Mouse (Mus musculus): ENCODE data around the gene Fhad1.
A peak's percentile ranks its signal among the peaks of the same experiment; 100 is the strongest.
"Not testable (repeated sequence)": the region's sequence is repeated elsewhere in the genome, so short reads cannot be mapped to it uniquely, and the experiment has no call there.

Fhad1 gene

GRCm38 (mm10) chr4:142044452-142044851, 29.6 kb upstream of the Fhad1 start:
- no peak for DNase-seq (ENCODE audit: low spot score in 2 of 2)

GRCm38 (mm10) chr4:142039662-142040353, 24.9 kb upstream of the Fhad1 start:
- DNase-seq (ENCODE audit: low spot score in 2 of 2), result no peak

GRCm38 (mm10) chr4:142037897-142038296, 23.0 kb upstream of the Fhad1 start:
- DNase-seq (ENCODE audit: low spot score in 2 of 2), result no peak

- no peak for DNase-seq (ENCODE audit: low spot score in 2 of 2)
These were observed 13.7 kb upstream of the Fhad1 start for GRCm38 (mm10) chr4:142028533-142028932.

- DNase-seq (ENCODE audit: low spot score in 2 of 2), result no peak
These were observed 12.1 kb upstream of the Fhad1 start for GRCm38 (mm10) chr4:142026965-142027364.

- DNase-seq (ENCODE audit: low spot score in 2 of 2), result no peak
These were observed 9.7 kb upstream of the Fhad1 start for GRCm38 (mm10) chr4:142024536-142024935.

- DNase-seq (ENCODE audit: low spot score in 2 of 2), result no peak
These were observed 8.3 kb upstream of the Fhad1 start for GRCm38 (mm10) chr4:142023166-142023565.

GRCm38 (mm10) chr4:142017686-142018085, 2.8 kb upstream of the Fhad1 start:
- DNase-seq (ENCODE audit: low spot score in 2 of 2), result no peak

GRCm38 (mm10) chr4:142011236-142011635, 3.6 kb downstream of the Fhad1 start:
- no peak for DNase-seq (ENCODE audit: low spot score in 2 of 2)

- no peak for DNase-seq (ENCODE audit: low spot score in 2 of 2)
These were observed 4.4 kb downstream of the Fhad1 start for GRCm38 (mm10) chr4:142010441-142010840.

- no peak for DNase-seq (ENCODE audit: low spot score in 2 of 2)
These were observed 6.7 kb downstream of the Fhad1 start for GRCm38 (mm10) chr4:142008206-142008605.

GRCm38 (mm10) chr4:142000581-142000980, 14.3 kb downstream of the Fhad1 start:
- no peak for DNase-seq (ENCODE audit: low spot score in 2 of 2)

GRCm38 (mm10) chr4:141999494-142000074, 15.3 kb downstream of the Fhad1 start:
- DNase-seq (ENCODE audit: low spot score in 2 of 2), result no peak

- DNase-seq (ENCODE audit: low spot score in 2 of 2), result no peak
These were observed 16.5 kb downstream of the Fhad1 start for GRCm38 (mm10) chr4:141998282-141998821.

- no peak for DNase-seq (ENCODE audit: low spot score in 2 of 2)
These were observed 18.0 kb downstream of the Fhad1 start for GRCm38 (mm10) chr4:141996880-141997279.

- no peak for DNase-seq (ENCODE audit: low spot score in 2 of 2)
These were observed 18.8 kb downstream of the Fhad1 start for GRCm38 (mm10) chr4:141996086-141996485.

- not testable (repeated sequence) for DNase-seq (ENCODE audit: low spot score in 2 of 2)
These were observed 20.8 kb downstream of the Fhad1 start for GRCm38 (mm10) chr4:141994062-141994471.

- DNase-seq (ENCODE audit: low spot score in 2 of 2), result no peak
These were observed 21.4 kb downstream of the Fhad1 start for GRCm38 (mm10) chr4:141993347-141994061.

GRCm38 (mm10) chr4:141992530-141993204, 22.2 kb downstream of the Fhad1 start:
- DNase-seq (ENCODE audit: low spot score in 2 of 2), result no peak

- no peak for DNase-seq (ENCODE audit: low spot score in 2 of 2)
These were observed 26.7 kb downstream of the Fhad1 start for GRCm38 (mm10) chr4:141988178-141988577.

- DNase-seq (ENCODE audit: low spot score in 2 of 2), result peak in 1 of 2 experiments; percentile 56
These were observed 31.2 kb downstream of the Fhad1 start for GRCm38 (mm10) chr4:141983689-141984088.

- DNase-seq (ENCODE audit: low spot score in 2 of 2), result no peak
These were observed 33.4 kb downstream of the Fhad1 start for GRCm38 (mm10) chr4:141981475-141981874.

All from frontal cortex, postnatal 36 days (tissue).